Mouse (Mus musculus): ENCODE data around the gene Msh3. TPM values are rescaled to one million over a fixed set of nuclear protein-coding genes. Genes with fewer than 3 reads are reported as not detected.
"Not testable (repeated sequence)": the region's sequence is repeated elsewhere in the genome, so short reads cannot be mapped to it uniquely, and the experiment has no call there.

Gene Msh3
- polyA plus RNA-seq, 1 experiment from 2014 or later = 38.6 TPM

DNA sequence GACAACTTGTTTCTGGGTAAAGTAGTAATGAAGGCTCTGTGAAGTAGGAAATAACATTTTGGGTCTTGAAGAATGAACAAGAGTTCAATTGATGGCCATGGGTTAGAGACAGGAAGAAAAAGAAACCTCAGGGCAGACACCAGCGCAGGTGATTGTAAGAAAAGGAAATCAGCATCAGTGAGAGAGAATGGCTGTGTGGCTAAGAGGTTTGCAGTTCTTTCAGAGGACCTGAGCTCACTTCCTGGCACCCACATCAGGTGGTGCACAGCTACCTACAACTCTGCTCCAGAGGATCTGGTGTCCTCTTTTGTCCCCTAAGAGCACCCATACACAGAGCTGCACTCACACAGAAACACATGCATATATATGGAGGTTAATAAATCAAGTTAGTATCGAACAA lies 110.1 kb downstream of the Msh3 start:
- no peak for ATAC-seq (ENCODE audit: insufficient number of reproducible peaks, insufficient read depth, low FRiP score, low TSS enrichment)
- WGBS = 96% methylated on average over 2 of the region's 2 CpGs

DNA sequence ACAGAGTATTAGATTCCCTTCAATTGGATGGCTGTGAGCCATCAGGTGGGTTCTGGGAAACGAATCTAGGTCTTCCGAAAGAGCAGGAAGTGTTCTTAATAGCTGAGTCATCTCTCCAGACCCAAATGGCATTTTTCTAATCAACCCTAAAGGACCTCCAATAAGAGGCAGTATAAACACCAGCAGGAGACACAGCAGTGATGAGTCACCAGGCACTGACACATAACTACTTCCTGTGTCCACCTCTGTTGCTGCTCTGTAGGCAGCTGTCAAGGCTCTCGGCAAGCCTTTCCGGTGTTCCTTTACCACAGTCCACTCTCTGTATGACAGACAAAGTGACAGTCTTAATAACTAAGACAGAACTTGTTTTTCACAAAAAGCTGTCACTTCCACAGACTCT lies 113.4 kb downstream of the Msh3 start:
- ATAC-seq (ENCODE audit: insufficient number of reproducible peaks, insufficient read depth, low FRiP score, low TSS enrichment) = no peak
- 83% methylated on average over 4 of the region's 4 CpGs for WGBS

More for the DNA sequence above, 110.1 kb downstream of the Msh3 start:
- Histone ChIP-seq H3K27ac (no peak overlapping the region), H3K4me2 (replicated peaks) (no peak overlapping the region), H3K27me3 (no peaks in the 10 kb centered on the region), H3K36me3 (peaks cover 2% of the 10 kb centered on the region; the same call in 1 of the 2 replicates), H3K4me1 (no peaks in the 10 kb centered on the region), H3K9ac (no peak overlapping the region), H3K9me3 (no peaks in the 10 kb centered on the region), H3K4me3 (no peak overlapping the region)

DNA sequence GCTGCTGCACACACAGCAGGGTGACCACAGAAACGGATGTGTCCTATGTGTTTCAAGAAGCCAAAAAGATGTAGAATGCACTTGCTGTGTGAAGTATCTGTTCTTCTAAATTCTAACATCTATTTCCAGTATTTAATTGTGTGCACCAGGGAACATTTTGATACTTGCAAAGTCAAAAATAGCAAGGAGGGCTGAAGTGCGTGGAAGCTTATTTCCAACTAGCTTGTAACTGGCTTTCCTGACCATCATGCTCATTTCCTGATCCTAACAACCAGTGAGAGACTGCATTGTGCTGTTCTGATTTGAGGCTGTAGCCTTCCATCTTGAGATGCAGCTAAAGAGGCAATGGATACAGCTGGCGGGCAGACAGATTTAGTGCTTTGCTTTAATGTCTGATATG lies 116.9 kb downstream of the Msh3 start:
- Histone ChIP-seq H3K4me1 (no peaks in the 10 kb centered on the region), H3K27ac (no peak overlapping the region), H3K27me3 (no peaks in the 10 kb centered on the region), H3K4me3 (no peak overlapping the region), H3K9ac (no peak overlapping the region), H3K9me3 (no peaks in the 10 kb centered on the region), H3K36me3 (peaks cover 8% of the 10 kb centered on the region; the same call in 1 of the 2 replicates), H3K4me2 (replicated peaks) (no peak overlapping the region)
- ATAC-seq (ENCODE audit: insufficient number of reproducible peaks, insufficient read depth, low FRiP score, low TSS enrichment) = no peak
- WGBS = 92% methylated on average over 3 of the region's 3 CpGs

More for the DNA sequence above, 113.4 kb downstream of the Msh3 start:
- Histone ChIP-seq H3K9ac (no peak overlapping the region), H3K27ac (no peak overlapping the region), H3K4me3 (no peak overlapping the region), H3K36me3 (peaks cover 3% of the 10 kb centered on the region; the same call in 1 of the 2 replicates), H3K27me3 (no peaks in the 10 kb centered on the region), H3K9me3 (no peaks in the 10 kb centered on the region), H3K4me1 (no peaks in the 10 kb centered on the region), H3K4me2 (replicated peaks) (no peak overlapping the region)

DNA sequence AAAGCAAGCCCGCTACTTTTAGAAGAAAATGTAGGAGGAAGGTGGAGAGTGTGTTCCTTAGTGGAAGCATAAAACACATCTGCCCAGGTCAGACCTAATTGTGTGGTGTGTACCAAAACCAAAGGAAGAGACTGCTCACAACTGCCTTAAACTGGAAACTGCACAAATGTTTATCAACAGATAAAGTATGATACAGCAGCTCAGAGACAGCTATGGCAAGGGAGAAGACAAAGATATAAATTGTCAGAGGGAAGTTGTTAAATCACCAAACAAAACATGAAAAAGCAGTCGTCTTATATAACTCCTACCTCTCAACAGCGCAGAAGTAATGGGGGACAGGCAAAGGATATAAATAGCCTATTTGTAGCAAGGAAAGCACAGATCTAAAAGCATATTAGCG lies 117.8 kb downstream of the Msh3 start:
- H3K36me3 ChIP-seq = peaks cover 8% of the 10 kb centered on the region; the same call in 1 of the 2 replicates
- H3K9me3 ChIP-seq = no peaks in the 10 kb centered on the region
- ATAC-seq (ENCODE audit: insufficient number of reproducible peaks, insufficient read depth, low FRiP score, low TSS enrichment) = no peak
- no peak overlapping the region for H3K4me2 ChIP-seq (replicated peaks)
- no peak overlapping the region for H3K27ac ChIP-seq
- no peak overlapping the region for H3K9ac ChIP-seq
- no peaks in the 10 kb centered on the region for H3K27me3 ChIP-seq
- 92% methylated on average over 4 of the region's 4 CpGs for WGBS
- no peak overlapping the region for H3K4me3 ChIP-seq
- no peaks in the 10 kb centered on the region for H3K4me1 ChIP-seq

DNA sequence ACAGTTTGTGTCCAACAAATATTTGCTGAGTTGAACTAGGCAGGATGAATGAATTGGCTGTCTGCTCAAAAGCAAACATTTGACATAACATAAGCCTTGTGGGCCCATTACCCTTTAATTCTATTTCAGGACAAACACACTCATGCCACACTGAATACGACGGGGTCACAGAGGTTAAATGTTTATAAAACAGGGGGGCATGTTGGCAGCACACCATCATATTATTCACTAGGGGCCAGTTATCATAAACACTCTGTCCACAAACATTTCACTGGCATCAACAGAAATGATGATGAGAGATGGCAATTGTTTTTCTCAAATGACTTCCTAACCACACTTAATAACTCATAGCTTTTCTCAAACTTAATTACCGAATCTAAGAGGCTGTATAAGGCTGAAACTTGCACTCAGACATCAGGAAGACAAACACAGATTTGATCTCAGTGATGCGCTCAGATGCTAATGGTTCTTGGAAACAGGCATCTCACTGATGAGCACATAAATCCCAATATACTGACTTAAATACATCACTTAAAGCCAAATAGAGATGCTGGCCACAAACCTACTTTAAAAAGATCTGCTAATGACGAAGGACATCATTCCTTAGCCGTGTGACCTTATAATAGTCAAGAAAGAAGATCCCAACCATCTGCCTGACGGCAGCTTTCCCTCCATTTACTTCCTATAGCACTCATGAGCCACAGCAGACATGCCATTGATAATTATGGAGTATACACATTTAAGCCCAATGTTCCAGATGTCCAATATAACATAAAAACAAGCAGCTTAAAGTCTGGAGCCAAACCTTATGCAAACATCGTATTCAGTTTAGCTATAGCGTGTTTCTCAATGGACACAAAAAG lies 122.5 kb downstream of the Msh3 start:
- no peaks in the 10 kb centered on the region for H3K4me1 ChIP-seq
- H3K4me2 ChIP-seq (replicated peaks) = no peak overlapping the region
- no peak overlapping the region for H3K27ac ChIP-seq
- H3K36me3 ChIP-seq = peaks cover 8% of the 10 kb centered on the region; the same call in 1 of the 2 replicates
- no peaks in the 10 kb centered on the region for H3K9me3 ChIP-seq
- no peak overlapping the region for H3K9ac ChIP-seq
- no peaks in the 10 kb centered on the region for H3K27me3 ChIP-seq
- H3K4me3 ChIP-seq = no peak overlapping the region
- 83% methylated on average over 9 of the region's 9 CpGs for WGBS
- ATAC-seq (ENCODE audit: insufficient number of reproducible peaks, insufficient read depth, low FRiP score, low TSS enrichment) = no peak

DNA sequence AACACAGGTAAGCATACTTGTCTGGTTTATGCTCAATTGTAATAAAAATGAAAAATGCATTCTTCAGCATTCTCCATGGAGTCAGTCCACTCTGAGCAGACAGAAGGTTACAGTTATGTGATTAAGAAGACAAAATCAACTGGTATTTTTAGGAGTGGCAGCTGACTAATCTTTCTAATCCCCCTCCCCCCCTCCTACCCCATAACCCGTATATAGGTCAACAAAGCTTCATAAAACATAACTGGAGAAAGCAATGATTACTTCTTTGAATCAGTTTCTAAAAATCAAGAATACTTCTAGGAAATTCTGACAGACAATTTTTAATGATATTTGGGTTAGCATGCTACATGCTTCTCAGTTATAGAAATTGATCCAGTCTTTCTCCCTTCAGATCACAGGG lies 126.8 kb downstream of the Msh3 start:
- H3K36me3 ChIP-seq = no peaks in the 10 kb centered on the region
- 59% methylated on average over 1 of the region's 1 CpGs for WGBS
- no peaks in the 10 kb centered on the region for H3K9me3 ChIP-seq
- ATAC-seq (ENCODE audit: insufficient number of reproducible peaks, insufficient read depth, low FRiP score, low TSS enrichment) = no peak
- no peak overlapping the region for H3K4me3 ChIP-seq
- no peak overlapping the region for H3K9ac ChIP-seq
- no peak overlapping the region for H3K27ac ChIP-seq
- no peak overlapping the region for H3K4me2 ChIP-seq (replicated peaks)
- no peaks in the 10 kb centered on the region for H3K4me1 ChIP-seq
- no peaks in the 10 kb centered on the region for H3K27me3 ChIP-seq

DNA sequence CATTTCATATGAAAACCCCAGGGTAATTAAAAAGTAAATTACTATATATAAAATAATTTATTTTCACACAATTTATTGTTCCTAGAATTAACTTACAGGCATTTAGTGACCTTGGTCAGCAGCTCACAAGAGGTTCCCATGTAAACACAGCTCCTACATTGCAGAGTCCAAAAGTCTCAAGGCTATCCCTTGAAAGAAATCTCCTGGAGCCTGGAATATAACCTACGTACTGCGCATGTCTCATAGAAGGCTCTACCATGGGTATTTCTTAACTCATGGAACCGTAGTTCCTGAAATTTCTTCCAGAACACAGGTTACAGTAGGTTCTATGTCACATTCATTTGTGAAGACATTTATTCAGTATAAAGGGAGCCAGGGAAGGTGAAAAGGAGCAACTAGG lies 131.2 kb downstream of the Msh3 start:
- no peaks in the 10 kb centered on the region for H3K9me3 ChIP-seq
- 94% methylated on average over 3 of the region's 3 CpGs for WGBS
- H3K4me1 ChIP-seq = no peaks in the 10 kb centered on the region
- H3K9ac ChIP-seq = no peak overlapping the region
- ATAC-seq (ENCODE audit: insufficient number of reproducible peaks, insufficient read depth, low FRiP score, low TSS enrichment) = no peak
- H3K4me2 ChIP-seq (replicated peaks) = no peak overlapping the region
- no peak overlapping the region for H3K4me3 ChIP-seq
- H3K36me3 ChIP-seq = 0 out of 2 replicates have a peak, but pooled peaks cover 9% of the 10 kb centered on the region
- H3K27me3 ChIP-seq = no peaks in the 10 kb centered on the region
- H3K27ac ChIP-seq = no peak overlapping the region

DNA sequence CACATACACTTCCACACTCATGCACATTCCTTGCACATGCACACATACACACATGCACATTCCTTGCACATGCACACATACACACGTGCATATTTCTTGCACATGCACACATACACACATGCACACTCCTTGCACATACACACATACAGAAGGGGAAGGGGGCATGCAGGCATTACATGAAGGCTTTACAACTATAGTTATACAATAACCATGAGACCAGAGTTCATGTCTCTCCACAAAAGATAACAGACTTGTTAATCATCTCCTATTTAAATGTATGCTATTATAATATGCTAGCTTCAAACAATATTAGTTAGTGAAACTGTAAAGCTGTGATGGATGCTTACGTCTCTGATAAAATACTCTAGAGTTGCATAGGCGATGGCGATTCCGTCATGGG lies 132.0 kb downstream of the Msh3 start:
- no peak overlapping the region for H3K4me3 ChIP-seq
- H3K9me3 ChIP-seq = no peaks in the 10 kb centered on the region
- H3K27me3 ChIP-seq = no peaks in the 10 kb centered on the region
- H3K9ac ChIP-seq = no peak overlapping the region
- no peak for ATAC-seq (ENCODE audit: insufficient number of reproducible peaks, insufficient read depth, low FRiP score, low TSS enrichment)
- 0 out of 2 replicates have a peak, but pooled peaks cover 9% of the 10 kb centered on the region for H3K36me3 ChIP-seq
- no peak overlapping the region for H3K4me2 ChIP-seq (replicated peaks)
- WGBS = 93% methylated on average over 5 of the region's 5 CpGs
- no peak overlapping the region for H3K27ac ChIP-seq
- H3K4me1 ChIP-seq = no peaks in the 10 kb centered on the region

DNA sequence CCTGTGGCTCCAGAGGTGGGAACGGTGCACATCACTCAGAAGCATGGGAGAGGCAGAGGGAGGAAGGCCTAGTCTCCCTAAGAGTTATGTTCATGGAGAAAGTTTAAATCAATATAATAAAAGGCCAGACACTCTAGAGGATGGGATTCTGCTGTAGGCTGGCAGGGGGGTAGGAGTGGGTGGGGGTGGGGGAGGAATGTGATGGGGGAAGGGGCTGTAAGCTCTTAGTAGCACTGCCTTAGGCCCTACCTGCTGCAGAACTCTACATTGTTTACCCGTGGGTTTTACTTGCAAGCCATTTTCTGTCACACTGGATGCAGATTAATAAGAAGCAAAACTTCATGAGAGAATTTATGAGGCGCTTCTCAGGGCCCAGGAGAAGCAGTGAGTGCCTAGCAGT lies 135.0 kb downstream of the Msh3 start:
- Histone ChIP-seq H3K36me3 (peaks cover 11% of the 10 kb centered on the region; the same call in 1 of the 2 replicates), H3K4me3 (no peak overlapping the region), H3K9ac (no peak overlapping the region), H3K9me3 (no peaks in the 10 kb centered on the region), H3K27me3 (no peaks in the 10 kb centered on the region), H3K4me1 (no peaks in the 10 kb centered on the region), H3K4me2 (replicated peaks) (no peak overlapping the region), H3K27ac (no peak overlapping the region)
- WGBS = 79% methylated on average over 3 of the region's 3 CpGs
- no peak for ATAC-seq (ENCODE audit: insufficient number of reproducible peaks, insufficient read depth, low FRiP score, low TSS enrichment)

DNA sequence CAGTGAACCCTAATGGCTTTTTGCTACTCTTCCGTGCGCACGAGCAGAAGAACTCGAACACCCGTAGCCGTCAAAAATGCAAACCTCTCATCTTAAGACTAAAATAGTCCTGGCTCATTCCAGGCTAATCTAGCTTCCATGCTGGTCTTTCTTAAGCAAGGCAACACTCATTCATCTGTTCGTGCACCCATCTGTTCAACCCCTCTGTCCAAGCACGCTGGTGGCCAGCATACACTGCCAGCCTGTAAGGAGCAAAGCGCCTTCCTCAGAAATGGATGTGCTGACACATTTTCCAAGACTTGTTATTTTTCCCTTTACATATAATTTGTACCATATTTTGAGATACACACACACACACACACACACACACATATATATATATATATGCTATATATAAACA lies 137.6 kb downstream of the Msh3 start:
- Histone ChIP-seq H3K27me3 (no peaks in the 10 kb centered on the region), H3K4me3 (no peak overlapping the region), H3K27ac (no peak overlapping the region), H3K36me3 (peaks cover 22% of the 10 kb centered on the region), H3K4me2 (replicated peaks) (no peak overlapping the region), H3K9me3 (no peaks in the 10 kb centered on the region), H3K9ac (no peak overlapping the region), H3K4me1 (no peaks in the 10 kb centered on the region)
- no peak for ATAC-seq (ENCODE audit: insufficient number of reproducible peaks, insufficient read depth, low FRiP score, low TSS enrichment)
- WGBS = 96% methylated on average over 9 of the region's 9 CpGs

DNA sequence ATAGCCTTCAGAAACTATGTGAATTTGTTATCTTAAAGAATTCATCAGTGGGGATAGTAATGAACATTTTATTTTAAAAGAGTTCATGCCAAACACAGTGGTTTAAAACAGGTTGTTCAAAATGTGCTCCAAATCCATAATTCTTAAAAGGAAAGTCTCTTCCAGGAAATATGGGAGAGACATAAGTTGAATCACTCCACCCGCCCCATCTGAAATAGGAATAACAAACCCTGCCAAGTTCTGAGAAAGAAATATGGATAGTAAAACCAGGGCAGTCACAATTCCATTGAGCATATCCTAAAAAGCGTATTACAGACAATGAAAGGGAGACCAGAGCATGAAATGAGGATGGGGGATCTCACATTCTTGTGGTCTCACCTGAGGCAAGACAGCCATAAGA lies 157.9 kb downstream of the Msh3 start:
- H3K4me3 ChIP-seq = no peak overlapping the region
- no peak overlapping the region for H3K27ac ChIP-seq
- 88% methylated on average over 2 of the region's 2 CpGs for WGBS
- no peak for ATAC-seq (ENCODE audit: insufficient number of reproducible peaks, insufficient read depth, low FRiP score, low TSS enrichment)
- H3K9ac ChIP-seq = no peak overlapping the region
- H3K27me3 ChIP-seq = no peaks in the 10 kb centered on the region
- no peaks in the 10 kb centered on the region for H3K4me1 ChIP-seq
- no peak overlapping the region for H3K4me2 ChIP-seq (replicated peaks)
- H3K36me3 ChIP-seq = no peaks in the 10 kb centered on the region
- H3K9me3 ChIP-seq = no peaks in the 10 kb centered on the region

DNA sequence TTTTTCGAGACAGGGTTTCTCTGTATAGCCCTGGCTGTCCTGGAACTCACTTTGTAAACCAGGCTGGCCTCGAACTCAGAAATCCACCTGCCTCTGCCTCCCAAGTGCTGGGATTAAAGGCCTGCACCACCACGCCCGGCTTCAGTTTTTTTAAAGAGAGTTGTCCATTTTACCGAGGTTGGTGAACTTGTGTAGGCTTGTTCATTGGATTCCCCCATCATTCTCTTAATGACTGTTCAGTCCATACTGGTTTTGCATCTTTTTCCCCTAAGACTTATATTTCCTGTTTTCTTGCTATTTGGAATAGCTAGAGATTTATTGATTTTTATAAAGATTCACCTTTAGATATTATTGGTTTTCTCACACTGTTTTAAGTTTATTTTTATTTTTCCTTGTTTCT lies 161.0 kb downstream of the Msh3 start:
- ATAC-seq (ENCODE audit: insufficient number of reproducible peaks, insufficient read depth, low FRiP score, low TSS enrichment); H3K9me3 ChIP-seq: not testable (repeated sequence)
- 81% methylated on average over 5 of the region's 5 CpGs for WGBS

More for the DNA sequence above, 161.0 kb downstream of the Msh3 start:
- H3K36me3 ChIP-seq; H3K9ac ChIP-seq; H3K4me2 ChIP-seq (replicated peaks); H3K27ac ChIP-seq; H3K27me3 ChIP-seq; H3K4me1 ChIP-seq; H3K4me3 ChIP-seq: not testable (repeated sequence)

Data from embryonic facial prominence, embryonic 12.5 days (tissue).